Mouse (Mus musculus): ENCODE measurements around the gene Spock2.
"Not testable (repeated sequence)": the region's sequence is repeated elsewhere in the genome, so short reads cannot be mapped to it uniquely, and the experiment has no call there.

Gene Spock2

GRCm38 (mm10) chr10:60148087-60148486 lies 42.1 kb downstream of the Spock2 start:
- DNase-seq (ENCODE audit: low spot score) = peak; percentile 75

DNA sequence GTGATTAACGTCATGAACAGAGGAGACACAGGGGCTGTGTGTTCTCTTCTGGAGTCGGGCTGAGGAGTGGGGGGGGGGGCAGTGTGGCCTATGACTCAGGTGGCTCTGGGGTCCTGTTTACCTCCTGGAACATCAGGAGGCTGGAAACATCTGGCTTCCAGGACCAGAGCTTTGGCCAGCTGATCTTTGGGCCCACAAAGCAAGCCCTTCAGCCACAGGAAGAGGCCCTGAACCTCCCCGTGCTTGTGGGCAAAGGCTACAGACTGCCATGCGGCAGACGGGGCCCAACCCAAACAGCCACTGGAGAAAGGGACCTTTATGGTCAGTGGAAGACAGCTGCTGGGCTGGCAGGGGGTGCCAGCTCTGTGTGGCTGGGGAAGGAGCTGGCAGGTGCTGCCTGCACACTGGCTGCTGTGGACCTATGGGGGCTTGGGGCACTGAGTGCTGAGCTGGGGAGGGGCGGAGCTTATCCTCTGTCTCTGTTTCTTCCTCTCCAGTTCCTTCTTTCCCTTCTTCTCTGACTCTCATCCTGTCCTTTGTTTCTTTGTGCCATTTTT lies 45.2 kb downstream of the Spock2 start:
- DNase-seq (ENCODE audit: low spot score) = no peak

DNA sequence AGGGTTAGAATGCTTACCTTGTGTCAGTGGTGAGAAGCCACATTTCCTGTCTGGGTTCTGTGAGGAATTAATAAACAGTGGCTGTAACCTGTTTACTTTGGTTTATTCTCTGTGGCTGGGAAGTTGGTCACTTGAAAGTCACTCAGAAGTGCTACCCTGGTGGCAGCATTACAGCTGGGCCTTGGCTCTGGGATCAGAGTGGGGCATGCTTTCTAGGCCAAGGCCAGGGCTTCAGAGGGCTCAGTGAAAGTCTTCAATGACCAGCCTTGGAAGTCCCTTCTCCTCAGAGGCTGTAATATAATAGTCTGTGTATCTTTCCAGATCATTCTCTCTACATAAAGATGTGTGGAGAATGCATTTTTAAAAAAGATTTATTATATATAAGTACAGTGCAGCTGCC lies 50.0 kb downstream of the Spock2 start:
- DNase-seq (ENCODE audit: low spot score) = no peak

DNA sequence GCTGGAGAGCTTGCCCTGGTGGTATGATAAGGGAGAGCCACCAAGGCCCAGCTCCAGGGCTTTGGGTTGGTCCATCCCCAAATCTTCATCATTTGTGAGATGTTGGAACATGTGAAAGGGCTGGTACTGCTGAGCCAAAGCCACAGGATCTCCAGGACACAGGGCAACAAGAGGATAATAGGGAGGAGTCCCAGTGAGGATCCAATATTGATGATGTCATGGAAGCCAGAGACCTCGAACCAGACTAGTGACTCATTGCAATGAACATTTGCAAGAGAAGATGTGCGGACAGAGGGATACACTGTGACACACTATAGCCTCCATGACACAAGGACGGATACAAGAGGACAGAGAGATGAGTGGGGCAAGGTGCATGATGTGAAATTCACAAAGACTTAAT lies 52.1 kb downstream of the Spock2 start:
- no peak for DNase-seq (ENCODE audit: low spot score)

DNA sequence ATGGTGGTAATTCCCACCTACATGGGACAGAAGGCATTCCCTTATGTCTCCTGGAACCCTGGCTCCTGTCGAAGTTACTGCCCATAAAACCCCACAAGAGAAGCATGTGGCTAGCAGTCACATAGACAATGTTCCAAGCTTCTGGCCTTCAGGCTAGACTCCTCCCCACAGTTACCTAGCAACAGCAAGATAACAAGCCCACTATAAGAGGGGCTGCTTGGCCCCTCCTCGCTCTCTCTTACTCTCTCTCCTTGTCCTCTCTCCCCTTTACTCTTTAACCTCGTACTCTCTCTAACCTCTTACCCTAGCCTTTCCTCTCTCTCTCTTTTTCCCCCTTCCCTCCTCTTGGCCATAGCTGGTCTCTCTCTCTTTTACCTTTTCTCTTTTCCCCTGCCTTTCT lies 55.4 kb downstream of the Spock2 start:
- not testable (repeated sequence) for DNase-seq (ENCODE audit: low spot score)

DNA sequence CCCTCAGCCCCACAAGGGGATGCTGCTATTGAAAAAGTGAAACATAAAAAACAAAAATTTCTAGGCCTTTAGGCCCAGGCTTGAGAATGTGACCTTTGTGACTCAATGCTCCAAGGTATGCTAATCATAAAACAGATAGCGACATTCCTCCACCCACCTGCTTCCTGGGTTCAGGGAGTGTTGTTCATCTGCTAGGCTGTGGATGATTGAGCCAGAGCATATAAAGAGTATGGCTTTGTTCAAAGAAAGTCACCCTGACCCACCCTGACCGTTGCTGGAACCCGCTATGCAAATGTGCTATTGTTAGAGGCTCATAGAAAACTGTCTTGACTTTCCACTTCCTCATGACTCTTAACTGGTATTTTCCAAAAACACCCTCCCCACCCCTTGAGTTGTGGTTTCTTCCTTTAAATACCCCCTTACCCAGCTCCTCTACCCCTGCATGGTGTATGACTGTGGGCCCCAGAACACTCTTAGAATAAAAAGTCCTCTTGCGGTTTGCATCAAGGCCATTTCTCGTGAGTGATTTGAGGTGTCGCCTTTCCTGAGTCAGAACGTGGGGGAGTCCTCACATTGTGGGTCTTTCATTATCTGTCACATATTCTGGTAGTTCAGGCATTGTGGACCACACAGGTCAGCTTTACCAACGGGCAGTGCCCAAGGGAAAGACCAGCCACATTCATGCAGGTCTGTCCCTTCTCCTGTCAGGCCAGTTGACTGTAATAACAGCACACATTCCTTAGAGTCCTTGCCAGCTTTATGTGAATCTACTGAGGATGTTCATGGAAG lies 56.4 kb downstream of the Spock2 start:
- not testable (repeated sequence) for DNase-seq (ENCODE audit: low spot score)

- no peak for DNase-seq (ENCODE audit: low spot score)
Measured at GRCm38 (mm10) chr10:60162973-60163255, 56.9 kb downstream of the Spock2 start.

- DNase-seq (ENCODE audit: low spot score) = no peak
Measured at GRCm38 (mm10) chr10:60164869-60165268, 58.9 kb downstream of the Spock2 start.

DNA sequence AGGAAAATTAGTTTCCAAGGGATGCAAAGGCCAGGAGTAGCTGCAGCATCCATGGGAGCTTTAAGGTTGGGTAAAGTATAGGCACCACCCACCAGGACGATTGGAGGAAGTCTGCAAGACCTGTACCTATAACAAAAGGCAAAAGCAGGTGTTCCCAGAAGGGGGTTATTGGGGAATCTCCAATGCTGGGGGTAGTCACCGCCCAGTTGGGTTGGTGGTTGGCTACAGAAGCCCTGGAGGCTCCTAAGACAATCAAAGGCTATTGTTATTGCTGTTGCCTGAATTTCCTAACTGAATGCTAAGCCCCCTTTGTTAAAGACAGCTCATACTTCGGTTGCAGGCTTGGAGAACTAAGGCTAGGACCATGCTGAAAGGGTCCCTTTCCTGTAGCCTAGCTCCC lies 60.0 kb downstream of the Spock2 start:
- DNase-seq (ENCODE audit: low spot score) = no peak

GRCm38 (mm10) chr10:60168306-60168705 lies 62.3 kb downstream of the Spock2 start:
- DNase-seq (ENCODE audit: low spot score) = no peak

- DNase-seq (ENCODE audit: low spot score) = no peak
Measured at GRCm38 (mm10) chr10:60168960-60169359, 62.9 kb downstream of the Spock2 start.

DNA sequence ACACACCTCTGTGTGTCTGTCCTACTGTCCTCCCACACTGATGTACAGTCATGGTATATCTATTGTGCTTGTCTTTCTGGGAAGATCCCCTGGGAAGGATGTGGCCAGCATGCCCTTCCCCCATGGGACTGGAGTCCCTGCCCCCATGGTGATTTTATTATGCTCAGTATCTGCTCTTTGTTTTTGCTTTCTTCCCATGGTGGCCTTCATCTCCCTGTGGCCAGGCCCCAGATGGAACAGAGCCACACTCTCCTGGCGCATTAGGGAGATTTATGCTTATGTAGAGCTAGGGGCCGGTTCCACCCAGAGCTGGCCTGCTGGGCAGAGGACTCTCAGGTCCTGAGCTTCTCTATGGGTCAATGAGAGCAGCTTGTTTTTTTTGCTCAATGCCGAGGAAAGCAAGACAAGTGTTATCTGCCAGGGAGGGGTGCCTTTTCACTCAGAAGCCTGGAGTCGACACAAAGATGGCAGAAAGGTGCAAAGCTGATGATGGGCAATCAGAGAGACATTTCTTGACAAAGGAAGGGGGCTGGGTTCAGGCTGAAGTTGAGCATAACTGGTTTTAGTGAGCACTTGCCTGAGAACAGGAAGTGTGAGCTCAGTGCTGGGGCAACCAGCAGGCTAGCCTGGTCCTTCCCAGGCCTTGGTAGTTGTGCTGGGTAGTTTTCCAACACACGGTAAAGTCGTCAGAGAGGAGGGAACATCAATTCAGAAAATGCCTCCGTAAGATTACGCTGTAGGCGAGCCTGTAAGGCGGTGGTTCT lies 64.5 kb downstream of the Spock2 start:
- DNase-seq (ENCODE audit: low spot score) = no peak

DNA sequence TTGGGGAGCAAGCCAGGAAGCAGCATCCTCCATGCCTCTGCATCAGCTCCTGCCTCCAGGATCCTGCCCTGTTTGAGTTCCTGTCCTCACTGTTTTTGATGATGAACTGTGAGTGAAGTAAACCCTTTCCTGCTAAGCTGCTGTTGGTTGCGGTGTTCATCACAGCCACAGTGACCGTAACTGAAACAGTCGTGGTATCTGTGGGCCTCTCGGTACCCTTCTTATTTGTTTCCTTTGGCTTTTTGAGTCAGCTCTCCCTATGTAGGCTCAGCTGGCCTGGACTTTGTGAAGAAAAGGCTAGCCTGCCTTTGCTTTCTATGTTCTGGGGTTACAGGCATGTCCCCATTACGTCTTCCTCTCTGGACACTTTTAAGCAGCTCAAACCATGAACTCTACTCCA lies 65.3 kb downstream of the Spock2 start:
- no peak for DNase-seq (ENCODE audit: low spot score)

- no peak for DNase-seq (ENCODE audit: low spot score)
Measured at GRCm38 (mm10) chr10:60172306-60172705, 66.3 kb downstream of the Spock2 start.

GRCm38 (mm10) chr10:60173035-60173434 lies 67.0 kb downstream of the Spock2 start:
- peak; percentile 88 for DNase-seq (ENCODE audit: low spot score)

GRCm38 (mm10) chr10:60174506-60174905 lies 68.5 kb downstream of the Spock2 start:
- DNase-seq (ENCODE audit: low spot score) = no peak

DNA sequence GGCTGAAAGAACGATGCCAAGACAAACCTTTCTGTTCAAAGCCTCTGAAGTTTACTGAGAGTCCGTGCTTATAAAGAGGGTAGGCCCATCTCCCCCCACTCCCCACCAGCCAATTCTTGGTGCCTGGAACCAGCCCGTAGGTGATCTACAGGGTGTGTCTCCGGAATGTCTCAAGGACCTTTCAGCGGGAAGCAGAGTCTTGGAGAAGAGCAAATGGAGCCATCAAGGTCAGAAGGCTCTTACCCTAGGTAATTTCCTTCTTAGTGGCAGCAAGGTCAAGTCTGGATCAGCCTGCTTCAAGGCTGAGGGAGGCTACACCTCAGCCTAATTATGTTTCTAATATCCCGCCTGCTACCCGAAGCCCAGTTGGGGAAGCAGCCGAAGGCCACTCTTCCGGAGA lies 69.3 kb downstream of the Spock2 start:
- DNase-seq (ENCODE audit: low spot score) = not testable (repeated sequence)
